Comparison of ENCODE assay signal across 11 mouse cellular contexts in genomic region chr9:63837552-63837951, GRCm38 (mm10).
DNase-seq lines count a peak whose midpoint lies in the region; ATAC-seq and TF ChIP-seq lines count a peak whose summit lies in the region.
"Had no signal": no experiment of that assay in that cellular context is flagged by ENCODE, and none has a peak within 500 bp of the region (broad histone marks: within the 10 kb centered on the region; RNA-seq: fewer than 3 reads in every experiment).

No protein-coding gene starts in this region.

- ATAC-seq in hindbrain, postnatal 0 days, result no peak
- ATAC-seq in hindbrain, embryonic 14.5 days (ENCODE audit: low FRiP score), result no peak
- ATAC-seq in limb, embryonic 15.5 days (ENCODE audit: insufficient number of reproducible peaks, low FRiP score, low TSS enrichment, low read depth), result no peak
- ATAC-seq: forebrain, embryonic 16.5 days; hindbrain, embryonic 16.5 days; midbrain, embryonic 15.5 days had no signal

- no peak for TF ChIP-seq POLR2A in lung, adult 2 months (IDR thresholded peaks at IDR 0.05; ENCODE audit: borderline replicate concordance, extremely low read depth, low read depth, low read length)
- TF ChIP-seq POLR2A in brain, embryonic 14.5 days (IDR thresholded peaks at IDR 0.05; ENCODE audit: borderline replicate concordance, extremely low read depth, insufficient read depth, insufficient read length, poor library complexity, severe bottlenecking), result no peak

- H3K36me3 ChIP-seq in hindbrain, postnatal 0 days (ENCODE audit: insufficient read depth, low read length), result no peaks in the 10 kb centered on the region
- no peaks in the 10 kb centered on the region for H3K36me3 ChIP-seq in hindbrain, embryonic 14.5 days (replicated peaks; ENCODE audit: control insufficient read depth, insufficient read depth)
- H3K36me3 ChIP-seq in limb, embryonic 15.5 days, result no peaks in the 10 kb centered on the region
- H3K36me3 ChIP-seq: midbrain, embryonic 15.5 days had no signal

- H3K27me3 ChIP-seq in hindbrain, postnatal 0 days (ENCODE audit: insufficient read depth, low read length), result no peaks in the 10 kb centered on the region
- no peaks in the 10 kb centered on the region for H3K27me3 ChIP-seq in hindbrain, embryonic 14.5 days (ENCODE audit: control insufficient read depth, insufficient read depth, low read length)
- no peaks in the 10 kb centered on the region for H3K27me3 ChIP-seq in limb, embryonic 15.5 days
- H3K27me3 ChIP-seq: midbrain, embryonic 15.5 days had no signal

- peak; percentile 27 for DNase-seq in hindbrain, postnatal 0 days (ENCODE audit: low spot score)
- no peak for DNase-seq in hindbrain, embryonic 14.5 days (ENCODE audit: low spot score)
- DNase-seq in lung, adult 2 months, result no peak
- no peak for DNase-seq in lung, postnatal 4 days
- DNase-seq in brain, embryonic 14.5 days (ENCODE audit: low read depth), result peak; percentile 18
- no peak for DNase-seq in cerebellum, adult 9-10 months
- DNase-seq: heart, adult 11 months had no signal

- no peak overlapping the region for H3K4me2 ChIP-seq in hindbrain, postnatal 0 days (ENCODE audit: low read depth, low read length)
- no peak overlapping the region for H3K4me2 ChIP-seq in hindbrain, embryonic 14.5 days (replicated peaks)
- H3K4me2 ChIP-seq in limb, embryonic 15.5 days, result no peak overlapping the region
- H3K4me2 ChIP-seq: midbrain, embryonic 15.5 days had no signal

- no peak overlapping the region for H3K27ac ChIP-seq in hindbrain, postnatal 0 days
- no peak overlapping the region for H3K27ac ChIP-seq in hindbrain, embryonic 14.5 days
- H3K27ac ChIP-seq in limb, embryonic 15.5 days, result peak overlapping the region; percentile 40
- H3K27ac ChIP-seq: midbrain, embryonic 15.5 days had no signal

- 77% methylated on average over 6 of the region's 6 CpGs for WGBS in hindbrain, postnatal 0 days
- 76% methylated on average over 6 of the region's 6 CpGs for WGBS in hindbrain, embryonic 14.5 days
- 73% methylated on average over 6 of the region's 6 CpGs for WGBS in lung, adult 2 months
- 69% methylated on average over 6 of the region's 6 CpGs for WGBS in limb, embryonic 15.5 days

- no peak overlapping the region for H3K4me3 ChIP-seq in hindbrain, postnatal 0 days (ENCODE audit: low read length)
- H3K4me3 ChIP-seq in hindbrain, embryonic 14.5 days (replicated peaks; ENCODE audit: low read length), result no peak overlapping the region
- no peak overlapping the region for H3K4me3 ChIP-seq in lung, adult 2 months (replicated peaks; ENCODE audit: extremely low read depth, low read depth, low read length)
- H3K4me3 ChIP-seq in limb, embryonic 15.5 days, result no peak overlapping the region
- H3K4me3 ChIP-seq: midbrain, embryonic 15.5 days had no signal

- H3K4me1 ChIP-seq in hindbrain, postnatal 0 days (ENCODE audit: insufficient read depth, low read length), result 0 out of 2 replicates have a peak, but pooled peaks cover 3% of the 10 kb centered on the region
- H3K4me1 ChIP-seq in hindbrain, embryonic 14.5 days (replicated peaks; ENCODE audit: control insufficient read depth, insufficient read depth, low read length), result no peaks in the 10 kb centered on the region
- no peaks in the 10 kb centered on the region for H3K4me1 ChIP-seq in lung, adult 2 months (ENCODE audit: control insufficient read depth, insufficient read depth, low read length)
- peaks cover 19% of the 10 kb centered on the region; the same call in 1 of the 2 replicates for H3K4me1 ChIP-seq in limb, embryonic 15.5 days
- H3K4me1 ChIP-seq: midbrain, embryonic 15.5 days had no signal

- peak; percentile 46 for TF ChIP-seq CTCF in hindbrain, postnatal 0 days (IDR thresholded peaks at IDR 0.05; ENCODE audit: low read depth)
- TF ChIP-seq CTCF in lung, adult 2 months (IDR thresholded peaks at IDR 0.05; ENCODE audit: insufficient read depth, low read length), result peak; percentile 28; the same call in 1 of the 2 replicates
- peak; percentile 32; the same call in 1 of the 2 replicates for TF ChIP-seq CTCF in brain, embryonic 14.5 days (IDR thresholded peaks at IDR 0.05; ENCODE audit: borderline replicate concordance, extremely low read depth, insufficient read depth, insufficient read length)

- no peak overlapping the region for H3K9ac ChIP-seq in hindbrain, postnatal 0 days (replicated peaks; ENCODE audit: low read length)
- H3K9ac ChIP-seq in hindbrain, embryonic 14.5 days, result no peak overlapping the region
- 0 out of 2 replicates have a peak overlapping the region, but pooled peaks have one; percentile 2 for H3K9ac ChIP-seq in limb, embryonic 15.5 days
- H3K9ac ChIP-seq: midbrain, embryonic 15.5 days had no signal

- H3K9me3 ChIP-seq in hindbrain, postnatal 0 days (ENCODE audit: low read length), result no peaks in the 10 kb centered on the region
- no peaks in the 10 kb centered on the region for H3K9me3 ChIP-seq in hindbrain, embryonic 14.5 days (ENCODE audit: control insufficient read depth, low read length)
- no peaks in the 10 kb centered on the region for H3K9me3 ChIP-seq in limb, embryonic 15.5 days
- H3K9me3 ChIP-seq: midbrain, embryonic 15.5 days had no signal

Comparison
In these comparisons a context has a peak if more than half of its experiments do, and no peak if none do; other contexts are left out.
1. DNase-seq: peak in hindbrain, postnatal 0 days (single experiment) and brain, embryonic 14.5 days (single experiment); none in hindbrain, embryonic 14.5 days (single experiment), lung, adult 2 months (single experiment), lung, postnatal 4 days (0 of 2) and cerebellum, adult 9-10 months (single experiment).
2. Peak in every context shown above with its lines, with median percentiles within 50 percentile points of each other: CTCF ChIP-seq.